Mouse (Mus musculus): ENCODE measurements at regions not wholly inside any gene's neighbourhood (a gene's known extent, or its start where the extent isn't known, plus 50 kb on each side); places are given as distances from the start of the nearest gene placed in this dataset.

DNA sequence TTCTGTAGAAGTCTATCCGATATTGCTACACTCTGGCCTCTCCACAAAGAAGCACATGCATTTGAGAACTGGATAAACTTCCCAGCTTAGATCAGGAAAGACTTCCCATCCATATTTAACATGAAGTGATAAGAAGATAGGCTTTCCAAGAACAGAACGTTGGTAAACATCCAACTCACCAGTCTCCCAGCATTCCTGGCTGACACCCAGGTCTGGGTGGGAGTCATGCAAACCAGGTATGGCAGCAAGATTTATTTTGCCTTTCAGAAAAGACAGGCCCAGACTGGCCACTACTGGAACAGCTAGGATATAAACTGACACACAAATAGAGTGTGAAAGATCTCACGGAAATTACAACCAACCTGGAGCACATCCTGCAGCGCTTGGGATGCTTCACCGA lies 459.6 kb downstream of the Psat1 start:
- no peak for DNase-seq (ENCODE audit: low read depth)

GRCm38 (mm10) chr19:15481605-15482004 lies 465.5 kb downstream of the Psat1 start:
- DNase-seq (ENCODE audit: low read depth) = no peak

- DNase-seq (ENCODE audit: low read depth) = no peak
These were observed 477.6 kb downstream of the Psat1 start for GRCm38 (mm10) chr19:15469541-15469940.

- no peak for DNase-seq (ENCODE audit: low read depth)
These were observed 480.4 kb downstream of the Psat1 start for GRCm38 (mm10) chr19:15466713-15467112.

GRCm38 (mm10) chr19:15465063-15465760 lies 481.9 kb downstream of the Psat1 start:
- no peak for DNase-seq (ENCODE audit: low read depth)

DNA sequence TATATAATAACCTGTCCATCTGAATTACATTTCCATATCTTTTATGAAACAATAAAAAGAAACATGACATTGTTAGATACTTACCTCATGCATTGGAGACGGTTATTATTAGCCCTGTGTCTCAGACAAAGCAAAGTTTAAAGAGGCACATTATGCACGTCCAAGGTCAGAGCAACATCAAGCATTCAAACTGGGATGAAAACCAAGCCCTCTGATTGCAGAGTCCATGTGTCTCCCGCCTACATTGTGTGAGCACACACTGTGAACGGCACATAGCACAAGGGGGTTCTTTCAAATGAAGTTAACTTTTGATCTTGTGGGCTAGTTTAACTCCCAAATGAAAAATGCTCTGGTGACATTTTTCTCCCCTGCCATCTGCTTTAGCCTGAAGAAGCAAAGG lies 489.3 kb downstream of the Psat1 start:
- DNase-seq (ENCODE audit: low read depth) = no peak

GRCm38 (mm10) chr19:15456943-15457735 lies 490.0 kb downstream of the Psat1 start:
- peak; percentile 1 for DNase-seq (ENCODE audit: low read depth)

GRCm38 (mm10) chr19:15448989-15449388 lies 498.1 kb downstream of the Psat1 start:
- DNase-seq (ENCODE audit: low read depth) = no peak

DNA sequence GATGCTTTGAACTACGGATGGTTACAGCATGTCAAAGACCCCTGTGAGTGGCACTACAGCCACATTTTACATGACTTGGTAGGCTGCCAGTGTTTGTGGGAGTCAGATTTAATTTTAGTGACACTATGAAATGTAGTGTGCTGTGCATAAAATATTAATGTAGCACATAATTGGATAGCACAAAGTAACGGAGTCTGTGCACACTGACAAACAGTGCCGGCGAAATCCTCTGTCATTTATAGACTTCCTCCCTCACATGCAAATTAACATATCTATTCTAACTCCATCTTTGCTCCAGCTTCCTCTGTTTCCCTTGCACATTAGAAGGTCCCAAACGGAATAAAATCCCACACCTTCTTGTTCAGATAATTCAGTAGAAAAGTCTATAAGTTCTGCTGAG lies 515.3 kb downstream of the Psat1 start:
- no peak for DNase-seq (ENCODE audit: low read depth)

- no peak for DNase-seq (ENCODE audit: low read depth)
These were observed 525.8 kb downstream of the Psat1 start for GRCm38 (mm10) chr19:15421311-15421710.

- DNase-seq (ENCODE audit: low read depth) = no peak
These were observed 548.5 kb downstream of the Psat1 start for GRCm38 (mm10) chr19:15398624-15399023.

- DNase-seq (ENCODE audit: low read depth) = no peak
These were observed 575.5 kb downstream of the Psat1 start for GRCm38 (mm10) chr19:15371682-15372081.

GRCm38 (mm10) chr19:15366951-15367350 lies 580.2 kb downstream of the Psat1 start:
- DNase-seq (ENCODE audit: low read depth) = no peak

DNA sequence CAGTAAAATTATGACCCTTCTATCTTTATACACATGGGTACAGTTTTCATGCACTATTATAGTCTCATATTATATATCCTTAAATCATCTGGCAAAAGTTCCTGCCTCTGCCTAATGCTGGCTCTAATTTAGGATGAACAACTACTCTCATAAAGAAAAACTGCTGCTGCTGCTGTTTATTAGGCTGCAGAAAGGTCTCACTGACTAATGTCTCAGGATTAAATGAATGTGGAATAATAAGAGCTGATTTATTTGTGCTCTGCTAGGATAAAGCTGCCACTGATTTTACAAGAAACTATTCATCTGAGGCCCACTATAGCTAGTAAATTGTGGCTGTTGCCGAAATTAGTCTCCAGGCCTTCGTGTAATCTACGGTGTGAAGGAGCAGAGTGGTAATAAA lies 590.0 kb downstream of the Psat1 start:
- no peak for DNase-seq (ENCODE audit: low read depth)

DNA sequence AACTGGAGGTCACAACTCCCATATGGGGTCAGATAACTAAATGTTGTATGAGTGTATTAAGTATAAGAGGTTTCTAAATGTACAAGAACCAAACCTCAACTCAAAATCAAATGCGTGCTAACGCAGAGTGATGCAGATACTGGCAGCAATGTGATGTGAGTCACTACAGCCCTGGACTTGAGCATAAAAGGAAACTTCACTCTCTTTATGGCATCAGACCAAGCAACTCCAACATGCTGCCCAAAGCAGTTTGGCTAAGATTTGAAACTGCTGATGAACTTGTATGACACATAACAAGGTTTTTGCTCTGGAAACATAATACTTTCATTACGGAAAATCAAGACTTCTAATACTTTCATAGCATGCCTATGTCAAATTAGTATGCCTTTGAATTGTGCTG lies 598.8 kb downstream of the Psat1 start:
- DNase-seq (ENCODE audit: low read depth) = peak; percentile 18

DNA sequence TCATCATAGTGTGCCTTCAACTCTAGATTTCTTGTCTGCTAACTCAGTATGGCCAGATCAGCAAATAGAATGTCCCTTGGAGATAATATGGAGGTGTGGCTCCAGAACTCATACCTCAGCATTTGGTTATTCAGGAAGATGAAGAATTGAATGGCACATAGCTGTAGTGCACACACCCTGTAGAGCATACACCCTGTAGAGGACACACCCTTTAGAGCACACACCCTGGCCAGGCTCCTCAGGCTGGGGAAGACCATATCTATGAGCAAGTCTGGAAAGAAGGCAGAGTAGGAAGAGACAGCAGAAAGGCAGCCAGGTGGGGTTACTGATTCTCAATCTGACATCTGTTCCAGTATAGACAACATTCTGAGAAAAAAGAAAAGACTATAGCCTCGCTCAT lies 604.9 kb downstream of the Psat1 start:
- DNase-seq (ENCODE audit: low read depth) = no peak

- DNase-seq (ENCODE audit: low read depth) = no peak
These were observed 606.7 kb downstream of the Psat1 start for GRCm38 (mm10) chr19:15340305-15340983.

GRCm38 (mm10) chr19:15339979-15340304 lies 607.2 kb downstream of the Psat1 start:
- DNase-seq (ENCODE audit: low read depth) = no peak

DNA sequence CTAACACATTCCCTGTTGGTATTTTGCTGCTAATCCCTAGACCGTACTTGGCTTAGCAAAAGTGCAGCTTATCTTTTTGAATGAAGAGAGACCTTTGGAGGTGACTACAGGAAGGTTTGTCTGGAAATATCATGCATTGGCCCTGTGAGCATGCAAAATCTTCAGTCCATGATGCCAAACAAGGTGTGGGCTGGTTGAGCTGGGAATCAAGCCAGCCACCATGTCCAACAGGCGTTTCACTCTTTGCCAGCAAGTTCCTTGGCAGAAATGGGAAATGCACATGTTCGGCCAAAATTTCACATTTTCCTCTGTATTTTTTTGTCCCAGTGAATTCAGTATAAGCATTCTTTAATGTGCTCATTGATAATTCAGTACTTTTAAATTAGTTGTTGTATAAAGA lies 617.0 kb downstream of the Psat1 start:
- DNase-seq (ENCODE audit: low read depth) = no peak

- DNase-seq (ENCODE audit: low read depth) = no peak
These were observed 647.7 kb downstream of the Psat1 start for GRCm38 (mm10) chr19:15299474-15299873.

DNA sequence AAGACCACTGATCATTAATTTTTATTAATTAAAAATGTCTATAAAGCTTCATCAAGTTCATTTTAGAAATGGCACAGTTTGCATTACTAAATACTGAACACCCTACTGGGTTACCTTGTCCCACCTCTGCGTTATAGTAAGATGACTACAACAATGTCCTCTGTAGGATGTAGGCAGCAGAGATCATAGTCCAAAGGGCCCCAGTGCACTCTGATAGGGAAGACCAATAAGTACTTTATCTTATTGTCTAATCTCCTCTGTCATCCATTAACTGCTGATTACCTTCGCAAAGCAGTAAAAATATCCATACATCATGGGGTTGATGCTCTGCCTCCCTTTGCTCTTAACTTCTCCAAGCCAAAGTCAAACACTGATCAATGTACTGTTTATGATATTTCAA lies 662.1 kb downstream of the Psat1 start:
- no peak for DNase-seq (ENCODE audit: low read depth)

DNA sequence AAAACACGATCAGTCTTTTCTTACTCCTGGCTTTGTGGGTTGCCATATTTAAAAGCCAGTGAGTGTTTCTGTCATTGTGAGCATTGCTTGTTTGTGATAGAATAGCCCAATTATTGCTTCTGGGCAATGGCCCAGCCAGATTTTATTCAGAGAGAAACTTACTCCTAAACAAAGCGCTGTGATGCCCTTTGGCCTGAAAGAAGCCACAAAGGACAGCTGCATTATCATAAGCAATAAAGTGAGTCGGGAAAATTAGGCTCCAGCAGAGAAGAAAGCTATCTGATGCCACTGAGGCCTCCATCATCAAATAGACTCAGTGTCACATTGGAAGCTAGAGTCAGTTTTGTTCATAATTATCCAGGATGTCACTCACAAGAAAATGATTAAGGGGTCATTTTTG lies 644.9 kb upstream of the Tle4 start:
- DNase-seq (ENCODE audit: low read depth) = no peak
